Mouse (Mus musculus): Measurements from ENCODE around the gene Ret. TPM values are rescaled to one million over a fixed set of nuclear protein-coding genes. Genes with fewer than 3 reads are reported as not detected.

Gene Ret
- polyA plus RNA-seq (2012; ENCODE audit: insufficient read depth, insufficient read length, missing spikeins), result 0.59 and 1.8 TPM in 2 replicates

DNA sequence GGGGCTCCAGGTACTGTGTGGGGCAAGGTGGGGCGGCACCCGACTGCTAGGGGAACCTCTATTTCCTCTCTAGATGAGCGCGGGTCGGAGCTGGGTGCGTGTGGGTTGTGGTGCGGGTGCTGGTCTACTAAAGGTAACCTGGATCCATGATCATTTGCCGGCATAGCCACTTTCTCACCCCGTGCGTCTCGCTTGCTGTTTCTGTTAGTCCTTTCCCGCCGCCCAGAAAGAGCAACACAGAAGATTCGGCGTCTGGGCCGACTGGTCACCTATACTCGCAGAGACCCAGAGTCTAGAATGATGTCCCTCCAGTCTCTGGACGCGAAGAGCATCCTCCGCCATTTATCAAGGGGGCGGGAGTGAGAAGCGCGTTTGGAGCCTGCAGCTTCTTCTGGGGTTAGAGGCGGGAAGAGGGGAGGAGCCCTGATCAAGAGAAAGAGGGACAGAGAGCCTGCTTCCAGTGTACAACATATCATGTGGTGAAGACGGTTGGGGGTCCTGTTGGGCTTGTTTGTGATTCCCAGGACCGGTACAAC lies at the start of gene Ret:
TSS of gene Ret (minus strand) at position 279 of the 536 bp plus-strand sequence.
- Histone ChIP-seq H3K27ac (replicated peaks; ENCODE audit: low read depth, low read length) (no peak within 1 kb of the TSS), H3K4me3 (ENCODE audit: insufficient read depth, low read depth, low read length) (peak within 1 kb of the TSS; percentile 59)

DNA sequence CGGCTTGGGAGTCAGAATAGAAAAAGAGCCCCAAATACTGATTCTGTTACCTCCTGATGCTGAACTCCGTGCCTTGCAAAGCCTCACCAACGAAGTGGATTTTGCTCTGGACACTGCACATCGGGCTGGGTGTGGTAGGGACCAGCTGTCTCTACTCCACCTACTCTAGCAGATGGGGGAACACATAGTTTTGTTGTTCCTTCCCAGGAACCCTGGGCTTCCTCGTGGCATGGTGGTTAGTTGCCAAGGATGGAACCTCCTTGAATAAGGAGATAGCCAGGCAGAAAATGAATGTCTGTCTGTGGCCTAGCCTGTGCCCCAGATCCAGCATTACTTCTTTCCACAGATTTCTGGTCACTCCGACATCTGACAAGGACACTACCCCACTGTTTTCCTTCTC lies 49.6 kb upstream of the Ret start:
- no peaks in the 10 kb centered on the region for H3K4me1 ChIP-seq (ENCODE audit: control insufficient read depth, insufficient read depth, insufficient read length, low read length)
- H3K27ac ChIP-seq (replicated peaks; ENCODE audit: low read depth, low read length), result no peak overlapping the region
- no peak overlapping the region for H3K4me3 ChIP-seq (ENCODE audit: insufficient read depth, low read depth, low read length)

More for the DNA sequence above, at the start of gene Ret:
- H3K4me1 ChIP-seq (ENCODE audit: control insufficient read depth, insufficient read depth, insufficient read length, low read length), result no peaks in the 10 kb centered on the region

DNA sequence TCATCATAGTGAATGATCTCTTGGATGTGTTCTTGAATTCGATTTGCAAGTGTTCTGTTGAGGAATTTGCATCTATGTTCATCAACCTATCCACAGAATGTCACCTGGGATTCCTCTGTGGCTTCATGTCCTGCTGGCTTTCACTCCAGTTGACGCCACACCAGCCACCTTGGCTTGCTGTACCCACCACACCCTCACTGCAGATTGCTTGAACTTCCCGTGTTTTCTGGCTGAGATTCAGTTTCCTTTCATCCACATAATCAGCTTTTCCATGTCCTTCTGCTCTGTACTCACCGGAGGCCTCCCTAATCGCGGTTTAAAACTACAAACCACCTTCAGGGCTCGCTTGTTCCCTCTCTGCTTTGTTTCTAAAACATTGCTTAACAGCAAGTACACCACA lies 46.6 kb upstream of the Ret start:
- Histone ChIP-seq H3K4me1 (ENCODE audit: control insufficient read depth, insufficient read depth, insufficient read length, low read length) (no peaks in the 10 kb centered on the region), H3K27ac (replicated peaks; ENCODE audit: low read depth, low read length) (no peak overlapping the region)

DNA sequence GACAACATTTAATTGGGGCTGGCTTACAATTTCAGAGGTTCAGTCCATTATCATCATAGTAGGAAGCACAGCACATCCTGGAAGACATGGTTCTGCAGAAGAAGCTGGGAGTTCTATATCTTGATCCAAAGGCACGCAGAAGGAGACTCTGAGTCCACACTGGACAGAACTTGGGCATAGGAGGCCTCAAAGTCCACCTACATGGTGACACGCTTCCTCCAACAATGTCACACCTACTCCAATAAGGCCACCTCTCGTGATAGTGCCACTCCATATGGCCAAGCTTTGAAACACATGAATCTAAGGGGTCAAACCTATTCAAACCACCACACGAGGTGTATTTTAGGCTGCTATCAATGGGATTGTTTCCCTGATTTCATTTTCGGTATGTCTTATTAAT lies 45.4 kb upstream of the Ret start:
- H3K4me3 ChIP-seq (ENCODE audit: insufficient read depth, low read depth, low read length), result no peak overlapping the region
- no peak overlapping the region for H3K27ac ChIP-seq (replicated peaks; ENCODE audit: low read depth, low read length)
- H3K4me1 ChIP-seq (ENCODE audit: control insufficient read depth, insufficient read depth, insufficient read length, low read length), result no peaks in the 10 kb centered on the region

More for the DNA sequence above, 46.6 kb upstream of the Ret start:
- no peak overlapping the region for H3K4me3 ChIP-seq (ENCODE audit: insufficient read depth, low read depth, low read length)

DNA sequence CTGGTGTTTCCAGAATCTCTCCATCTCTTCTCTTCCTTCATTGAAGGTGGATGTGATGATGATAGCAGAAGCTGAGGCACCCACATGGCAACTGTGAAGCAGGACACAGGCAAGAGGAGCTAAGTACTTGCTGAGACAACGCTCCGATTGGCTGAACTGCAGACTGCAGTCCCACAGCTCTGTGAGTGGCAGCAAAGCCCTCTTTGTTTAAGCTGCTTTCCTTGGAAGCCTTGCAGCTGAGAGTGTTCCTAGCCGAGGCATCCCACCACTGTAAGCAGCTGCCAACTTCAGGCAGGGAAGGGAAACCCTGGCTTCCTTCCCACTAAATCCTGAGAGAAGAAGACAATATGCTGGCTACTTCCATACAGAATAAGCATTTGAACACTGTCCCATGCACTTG lies 28.6 kb upstream of the Ret start:
- H3K4me1 ChIP-seq (ENCODE audit: control insufficient read depth, insufficient read depth, insufficient read length, low read length), result no peaks in the 10 kb centered on the region
- no peak overlapping the region for H3K4me3 ChIP-seq (ENCODE audit: insufficient read depth, low read depth, low read length)
- H3K27ac ChIP-seq (replicated peaks; ENCODE audit: low read depth, low read length), result no peak overlapping the region

DNA sequence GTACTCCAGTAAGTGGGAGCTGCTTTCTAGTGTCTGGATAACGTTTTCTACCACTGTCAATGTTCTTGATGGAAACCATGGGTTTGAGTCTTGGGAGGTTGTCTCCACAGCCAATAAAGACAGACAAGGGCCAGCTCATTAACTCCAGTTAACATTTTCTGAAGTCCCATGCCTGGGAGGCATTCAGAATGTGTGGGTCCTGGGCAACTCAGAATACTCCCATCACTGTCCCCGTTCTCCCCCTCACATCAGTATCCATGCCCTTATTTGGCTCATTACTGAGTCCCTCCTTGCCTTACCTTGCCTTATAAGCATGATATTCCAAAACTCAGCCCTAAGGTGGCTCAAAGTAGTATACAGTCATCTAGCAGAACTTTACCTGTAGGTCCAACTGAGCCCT lies 25.0 kb upstream of the Ret start:
- H3K4me3 ChIP-seq (ENCODE audit: insufficient read depth, low read depth, low read length), result no peak overlapping the region
- H3K4me1 ChIP-seq (ENCODE audit: control insufficient read depth, insufficient read depth, insufficient read length, low read length), result no peaks in the 10 kb centered on the region
- no peak overlapping the region for H3K27ac ChIP-seq (replicated peaks; ENCODE audit: low read depth, low read length)

DNA sequence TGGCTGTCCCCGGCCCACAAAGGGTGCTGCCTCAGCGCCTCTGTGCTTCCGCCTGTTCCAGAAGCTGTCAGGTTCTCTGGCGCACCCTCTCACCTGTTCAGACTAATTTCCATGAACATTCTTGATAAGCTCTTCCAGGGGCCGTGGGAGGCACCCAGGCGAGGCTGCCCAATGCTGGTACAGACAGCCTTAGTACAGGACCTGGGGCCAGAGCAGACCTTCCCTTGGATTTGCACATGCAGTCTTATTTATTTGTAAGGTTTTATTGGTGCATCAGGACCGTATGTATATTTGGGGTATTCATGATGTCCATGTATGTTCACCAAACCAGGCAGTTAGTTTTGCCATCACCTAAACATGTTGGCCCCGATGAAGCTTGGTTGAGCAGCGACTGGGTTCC lies 18.2 kb upstream of the Ret start:
- H3K4me1 ChIP-seq (ENCODE audit: control insufficient read depth, insufficient read depth, insufficient read length, low read length), result no peaks in the 10 kb centered on the region
- H3K4me3 ChIP-seq (ENCODE audit: insufficient read depth, low read depth, low read length), result no peak overlapping the region
- H3K27ac ChIP-seq (replicated peaks; ENCODE audit: low read depth, low read length), result no peak overlapping the region

DNA sequence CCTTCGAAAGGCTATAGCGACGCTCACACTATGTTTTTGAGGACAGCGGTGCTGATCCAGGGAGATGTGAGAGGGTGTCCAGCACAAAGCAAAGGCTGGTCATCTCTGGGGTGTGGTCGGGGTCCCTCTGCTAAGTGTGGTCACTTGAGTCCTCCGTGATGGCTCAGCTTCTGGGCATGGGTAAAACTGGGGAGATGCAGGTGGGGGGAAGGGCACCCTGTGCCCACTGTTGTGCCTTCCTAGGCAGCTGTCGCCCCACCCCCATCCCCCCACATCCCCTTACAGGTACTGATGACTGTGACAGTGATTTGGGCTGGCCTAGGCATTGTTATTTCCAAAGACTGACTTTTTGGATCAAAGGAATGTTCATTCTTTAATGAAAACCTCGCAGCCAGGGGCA lies 10.8 kb upstream of the Ret start:
- Histone ChIP-seq H3K4me1 (ENCODE audit: control insufficient read depth, insufficient read depth, insufficient read length, low read length) (no peaks in the 10 kb centered on the region), H3K4me3 (ENCODE audit: insufficient read depth, low read depth, low read length) (no peak overlapping the region), H3K27ac (replicated peaks; ENCODE audit: low read depth, low read length) (no peak overlapping the region)

DNA sequence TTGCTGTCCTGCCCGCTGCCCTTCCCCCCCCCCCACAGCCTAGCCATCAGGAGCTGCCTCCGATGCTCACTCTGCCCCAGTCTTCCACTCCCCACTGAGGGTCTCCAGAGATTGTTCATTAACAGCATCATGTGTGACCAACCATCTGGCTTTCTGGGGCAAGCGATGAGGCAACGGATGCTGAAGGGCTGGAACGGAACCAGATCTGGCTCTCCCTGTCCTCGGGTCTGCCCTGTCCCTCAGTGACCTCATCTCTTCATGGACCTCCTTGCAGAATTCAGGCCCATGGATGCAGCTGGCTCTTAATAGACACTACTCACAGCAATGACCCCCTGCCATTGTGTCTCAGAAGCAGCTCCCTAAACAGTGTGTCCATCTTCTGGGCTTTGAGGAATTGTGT lies 8.9 kb upstream of the Ret start:
- no peak overlapping the region for H3K27ac ChIP-seq (replicated peaks; ENCODE audit: low read depth, low read length)
- no peak overlapping the region for H3K4me3 ChIP-seq (ENCODE audit: insufficient read depth, low read depth, low read length)
- H3K4me1 ChIP-seq (ENCODE audit: control insufficient read depth, insufficient read depth, insufficient read length, low read length), result no peaks in the 10 kb centered on the region

DNA sequence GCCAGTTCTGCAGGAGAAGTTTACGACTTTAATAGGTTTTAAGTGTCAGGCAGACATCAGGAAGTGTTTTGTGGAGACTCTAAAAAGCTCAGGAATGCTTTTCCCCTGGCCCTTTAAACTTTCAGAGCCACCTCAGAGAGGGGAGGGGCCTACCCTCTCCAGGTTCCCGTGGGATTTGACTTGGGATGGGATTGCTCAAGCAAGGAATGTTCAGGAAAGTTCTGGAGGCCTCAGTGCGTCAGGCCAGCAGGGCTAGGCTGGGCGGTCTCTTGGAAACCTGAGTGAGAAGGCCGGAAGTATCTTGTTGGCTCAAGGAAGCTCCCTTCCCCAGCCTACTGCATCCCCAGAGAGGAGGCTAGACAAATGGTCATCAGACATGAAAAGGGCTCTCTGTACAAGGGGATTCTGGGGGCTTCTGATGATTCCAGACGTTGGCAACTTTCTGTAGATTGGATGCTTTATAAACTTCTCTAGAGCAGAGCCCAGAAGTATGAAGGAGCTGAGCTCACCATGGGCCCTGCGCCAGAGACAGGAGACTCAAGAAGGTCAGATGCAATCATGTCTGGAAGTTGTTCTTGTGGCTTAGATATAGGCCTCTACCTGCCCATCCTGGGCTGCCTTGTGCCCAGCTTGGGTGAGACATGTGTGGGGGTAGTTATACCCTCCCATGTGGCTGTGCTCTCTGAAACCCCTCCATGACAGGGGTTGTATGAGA lies 7.8 kb upstream of the Ret start:
- Histone ChIP-seq H3K27ac (replicated peaks; ENCODE audit: low read depth, low read length) (no peak overlapping the region), H3K4me1 (ENCODE audit: control insufficient read depth, insufficient read depth, insufficient read length, low read length) (no peaks in the 10 kb centered on the region), H3K4me3 (ENCODE audit: insufficient read depth, low read depth, low read length) (no peak overlapping the region)

DNA sequence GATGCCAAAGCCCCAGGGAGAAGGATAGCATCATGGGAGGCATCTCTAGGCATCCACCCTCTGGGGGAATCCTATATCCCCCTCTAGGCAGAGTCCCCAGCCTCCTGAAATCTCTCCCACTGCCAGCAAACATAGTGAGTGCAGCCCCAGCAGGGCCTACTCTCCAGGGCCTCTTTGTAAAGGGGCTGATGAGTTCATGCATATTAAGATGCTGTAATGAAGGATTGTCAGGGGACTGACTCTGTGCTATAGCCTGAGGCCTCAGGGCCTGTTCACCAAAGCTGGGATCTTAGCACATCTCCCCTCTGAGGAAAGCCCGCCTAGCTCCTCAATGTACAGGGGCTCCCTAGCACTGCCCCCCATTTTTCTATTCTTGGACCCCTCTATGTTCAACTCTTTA lies 6.6 kb upstream of the Ret start:
- Histone ChIP-seq H3K4me3 (ENCODE audit: insufficient read depth, low read depth, low read length) (no peak overlapping the region), H3K4me1 (ENCODE audit: control insufficient read depth, insufficient read depth, insufficient read length, low read length) (no peaks in the 10 kb centered on the region), H3K27ac (replicated peaks; ENCODE audit: low read depth, low read length) (no peak overlapping the region)

DNA sequence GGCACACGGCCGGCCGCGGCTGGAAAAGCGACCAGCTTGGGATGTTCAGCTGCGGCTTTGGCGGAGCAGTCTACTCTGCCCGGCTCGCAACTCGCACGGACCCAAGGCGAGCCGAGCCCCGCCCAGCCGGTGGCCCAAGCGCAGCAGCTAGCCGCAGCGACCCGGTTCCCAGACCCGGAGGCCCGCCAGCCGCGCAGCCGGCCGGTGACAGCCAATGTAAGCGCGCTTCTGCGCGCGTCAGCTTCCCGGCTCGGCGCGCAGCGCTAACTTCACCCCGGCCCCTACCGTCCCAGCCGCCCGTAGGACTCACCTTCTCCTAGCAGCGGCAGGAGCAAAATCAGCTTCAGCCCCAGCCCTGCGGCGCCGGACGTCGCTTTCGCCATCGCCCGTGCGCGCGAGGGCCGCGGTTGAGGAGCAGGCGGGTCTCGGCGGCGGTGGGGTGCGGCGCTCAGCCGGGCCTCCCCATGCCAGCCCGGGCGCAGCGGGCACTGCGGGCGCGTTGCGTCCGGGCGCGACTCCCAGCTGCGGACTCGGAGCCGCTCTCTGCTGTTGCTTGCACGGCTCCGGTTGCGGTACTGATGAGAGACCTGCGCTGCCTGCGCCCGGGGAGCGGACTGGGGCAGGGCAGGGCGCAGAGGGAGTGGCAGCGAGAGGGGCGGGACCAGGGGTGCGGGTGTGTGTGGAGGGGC lies 623 bp downstream of the Ret start:
- no peak overlapping the region for H3K27ac ChIP-seq (replicated peaks; ENCODE audit: low read depth, low read length)
- H3K4me3 ChIP-seq (ENCODE audit: insufficient read depth, low read depth, low read length), result peak overlapping the region; percentile 59
- H3K4me1 ChIP-seq (ENCODE audit: control insufficient read depth, insufficient read depth, insufficient read length, low read length), result no peaks in the 10 kb centered on the region

DNA sequence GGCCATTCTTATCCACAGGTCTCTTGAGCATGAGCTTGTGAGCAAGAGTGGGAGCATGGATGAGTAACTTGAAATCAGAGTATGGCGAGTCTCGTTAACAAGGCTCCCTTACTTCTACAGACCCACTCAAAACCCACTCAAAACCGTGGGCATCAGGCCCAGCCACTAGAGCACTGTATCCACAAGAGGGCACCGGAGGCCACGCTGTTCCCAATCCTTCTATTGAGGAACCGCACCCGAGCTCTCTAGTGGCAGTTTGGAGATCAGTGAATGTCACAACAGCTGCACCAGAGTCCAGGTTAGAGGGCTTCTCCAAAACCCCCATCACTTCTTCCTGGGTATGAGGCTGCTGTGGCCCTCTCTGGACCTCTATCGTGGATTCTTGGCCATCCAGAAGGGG lies 2.4 kb downstream of the Ret start:
- Histone ChIP-seq H3K4me1 (ENCODE audit: control insufficient read depth, insufficient read depth, insufficient read length, low read length) (no peaks in the 10 kb centered on the region), H3K27ac (replicated peaks; ENCODE audit: low read depth, low read length) (no peak overlapping the region), H3K4me3 (ENCODE audit: insufficient read depth, low read depth, low read length) (no peak overlapping the region)

DNA sequence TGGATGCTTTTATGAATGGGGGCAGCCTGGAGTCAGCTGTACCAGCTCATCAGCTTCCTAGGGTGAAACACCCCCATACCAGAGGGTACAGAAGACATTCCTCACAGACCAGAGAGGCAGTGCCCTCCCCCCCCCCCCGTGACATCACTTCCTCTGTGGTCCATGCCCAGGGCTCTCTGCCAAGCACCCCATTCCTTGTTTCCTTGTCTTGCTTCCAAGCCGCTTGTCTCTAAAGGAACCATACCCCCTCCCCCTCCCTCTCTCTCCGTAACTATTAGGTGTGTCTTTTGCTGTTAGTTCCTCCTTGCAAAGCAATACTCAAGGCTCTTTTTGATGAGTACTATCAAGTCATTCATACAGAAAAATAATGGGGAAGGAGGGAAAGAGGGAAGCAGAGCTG lies 4.6 kb downstream of the Ret start:
- H3K4me1 ChIP-seq (ENCODE audit: control insufficient read depth, insufficient read depth, insufficient read length, low read length), result no peaks in the 10 kb centered on the region
- no peak overlapping the region for H3K4me3 ChIP-seq (ENCODE audit: insufficient read depth, low read depth, low read length)
- no peak overlapping the region for H3K27ac ChIP-seq (replicated peaks; ENCODE audit: low read depth, low read length)

DNA sequence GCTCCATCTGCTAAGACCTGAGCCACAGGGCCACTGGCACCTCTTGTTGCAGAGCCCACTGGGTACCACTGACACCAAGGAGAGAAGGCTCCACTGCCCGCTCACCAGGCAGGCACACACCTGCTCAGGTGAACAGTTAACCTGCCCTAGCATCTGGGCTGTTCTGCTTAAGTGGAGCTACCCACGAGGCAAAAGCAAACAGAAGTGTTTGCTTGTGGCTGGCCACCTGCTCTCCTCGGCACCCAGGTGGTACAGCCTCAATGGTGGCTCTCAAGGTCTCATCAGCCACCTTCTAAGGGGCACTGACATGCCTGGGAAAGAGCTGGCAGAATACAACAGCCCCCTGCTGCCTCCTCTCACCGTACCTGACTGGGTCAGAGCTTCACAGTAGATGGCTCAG lies 5.3 kb downstream of the Ret start:
- Histone ChIP-seq H3K4me1 (ENCODE audit: control insufficient read depth, insufficient read depth, insufficient read length, low read length) (no peaks in the 10 kb centered on the region), H3K4me3 (ENCODE audit: insufficient read depth, low read depth, low read length) (no peak overlapping the region), H3K27ac (replicated peaks; ENCODE audit: low read depth, low read length) (no peak overlapping the region)

DNA sequence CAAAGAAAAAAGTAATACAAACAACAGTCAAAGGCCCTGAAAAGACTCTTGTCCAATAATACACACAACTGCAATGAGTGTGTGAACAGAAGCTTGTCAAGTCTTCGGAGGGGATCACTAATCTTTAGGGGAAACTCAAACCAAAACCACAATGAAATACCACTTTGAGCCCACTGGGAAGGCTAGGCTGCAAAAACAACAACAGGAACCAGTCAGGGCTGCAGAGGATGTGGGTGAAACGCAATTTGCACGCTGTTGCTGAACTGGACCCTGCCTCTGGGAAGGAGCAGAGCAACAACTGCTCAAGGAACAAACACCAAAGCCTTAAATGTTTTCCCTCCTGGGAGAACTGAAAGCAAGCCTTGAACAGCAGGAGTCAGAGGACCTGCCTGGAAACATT lies 7.8 kb downstream of the Ret start:
- Histone ChIP-seq H3K4me3 (ENCODE audit: insufficient read depth, low read depth, low read length) (no peak overlapping the region), H3K27ac (replicated peaks; ENCODE audit: low read depth, low read length) (no peak overlapping the region), H3K4me1 (ENCODE audit: control insufficient read depth, insufficient read depth, insufficient read length, low read length) (no peaks in the 10 kb centered on the region)

Data from brown adipose tissue, adult 24 weeks (tissue).